Mouse (Mus musculus) testis, adult 2 months (tissue): ENCODE data around the gene Trir. TPM values are rescaled to one million over a fixed set of nuclear protein-coding genes. Genes with fewer than 3 reads are reported as not detected.

Source experiments
- H3K27ac ChIP-seq: fragments of 200-500 bp; 2 replicates; pipeline ENCODE4 v1.5.1; 2012; ENCODE audit warnings: low read depth, low read length; ENCODE audit not compliant: control insufficient read depth, insufficient read depth
- H3K27me3 ChIP-seq: fragments of 200-500 bp; 2 replicates; pipeline ENCODE4 v1.6.1; 2012; ENCODE audit warnings: mild to moderate bottlenecking, low read length, moderate library complexity; ENCODE audit not compliant: control insufficient read depth, insufficient read depth
- H3K36me3 ChIP-seq: fragments of 200-500 bp; 2 replicates; pipeline ENCODE4 v1.6.1; 2012; ENCODE audit warnings: mild to moderate bottlenecking, low read length; ENCODE audit not compliant: control insufficient read depth, insufficient read depth
- H3K4me1 ChIP-seq: fragments of 200-500 bp; 2 replicates; pipeline ENCODE4 v1.6.1; 2012; ENCODE audit warnings: low read length; ENCODE audit not compliant: control insufficient read depth, insufficient read depth
- H3K4me3 ChIP-seq: fragments of 200-500 bp; 2 replicates; pipeline ENCODE4 v1.5.1; 2012; ENCODE audit warnings: low read depth, mild to moderate bottlenecking, low read length, moderate library complexity, mixed read lengths; ENCODE audit not compliant: control insufficient read depth
- CTCF ChIP-seq: fragments of 200-500 bp; IDR thresholded peaks from 2 replicates; pipeline ENCODE4 v1.5.1; 2012; ENCODE audit warnings: low read depth, mild to moderate bottlenecking, inconsistent platforms, low read length, moderate library complexity; ENCODE audit not compliant: control insufficient read depth, insufficient read depth, insufficient replicate concordance
- POLR2A ChIP-seq: fragments of 200-500 bp; IDR thresholded peaks from 2 replicates; pipeline ENCODE4 v1.6.1; 2012; ENCODE audit warnings: low read depth, mild to moderate bottlenecking, inconsistent platforms, low read length, moderate library complexity; ENCODE audit not compliant: control insufficient read depth
- polyA plus RNA-seq: library from polyadenylated mRNA; depleted of rRNA; stranded (reverse); fragments of >200 nt; gene quantifications from 2 replicates; pipeline ENCODE4 v1.2.3, GENCODE M21; 2012

Gene Trir
- polyA plus RNA-seq, 1 experiment: 82.1 TPM

GRCm38 (mm10) chr8:84995680-84996079 lies 30.9 kb upstream of the Trir start:
- H3K27me3 ChIP-seq: no peaks in the 10 kb centered on the region
- H3K36me3 ChIP-seq: no peaks in the 10 kb centered on the region
- TF ChIP-seq CTCF (no peak), POLR2A (peak; percentile 63; the same call in 1 of the 2 replicates)
- H3K4me3 ChIP-seq: peak overlapping the region; percentile 77
- H3K4me1 ChIP-seq: peaks cover 23% of the 10 kb centered on the region
- H3K27ac ChIP-seq: no peak overlapping the region; the same call in 1 of the 2 replicates

DNA sequence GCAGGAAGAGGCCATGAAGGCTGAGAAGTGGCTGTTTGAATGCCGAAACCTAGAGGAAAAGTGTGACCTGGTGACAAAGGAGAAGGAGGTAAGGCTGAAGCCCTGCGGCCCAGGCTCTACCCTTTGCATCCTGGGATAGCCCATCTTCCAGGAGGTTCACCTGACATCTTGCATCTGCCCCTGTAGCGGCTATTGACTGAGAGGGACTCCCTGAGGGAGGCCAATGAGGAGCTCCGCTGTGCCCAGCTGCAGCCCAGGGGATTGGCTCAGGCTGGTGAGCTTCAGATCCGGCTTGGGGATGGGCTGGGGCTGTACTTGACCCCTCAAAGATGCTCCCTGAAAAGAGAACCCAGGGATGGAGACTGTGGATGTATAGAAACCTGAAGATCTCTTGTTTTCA lies 29.6 kb upstream of the Trir start:
- no peak overlapping the region for H3K27ac ChIP-seq

GRCm38 (mm10) chr8:84997649-84998295 lies 28.9 kb upstream of the Trir start:
- Histone ChIP-seq H3K36me3 (no peaks in the 10 kb centered on the region), H3K4me1 (peaks cover 16% of the 10 kb centered on the region), H3K27ac (no peak overlapping the region), H3K27me3 (no peaks in the 10 kb centered on the region), H3K4me3 (peak overlapping the region; percentile 56)
- peak; percentile 87; the same call in 1 of the 2 replicates for TF ChIP-seq CTCF
- TF ChIP-seq POLR2A: no peak

More for the DNA sequence above, 29.6 kb upstream of the Trir start:
- no peak for TF ChIP-seq CTCF
- no peak for TF ChIP-seq POLR2A
- H3K36me3 ChIP-seq: no peaks in the 10 kb centered on the region
- H3K27me3 ChIP-seq: no peaks in the 10 kb centered on the region
- peak overlapping the region; percentile 56 for H3K4me3 ChIP-seq
- peaks cover 16% of the 10 kb centered on the region for H3K4me1 ChIP-seq

DNA sequence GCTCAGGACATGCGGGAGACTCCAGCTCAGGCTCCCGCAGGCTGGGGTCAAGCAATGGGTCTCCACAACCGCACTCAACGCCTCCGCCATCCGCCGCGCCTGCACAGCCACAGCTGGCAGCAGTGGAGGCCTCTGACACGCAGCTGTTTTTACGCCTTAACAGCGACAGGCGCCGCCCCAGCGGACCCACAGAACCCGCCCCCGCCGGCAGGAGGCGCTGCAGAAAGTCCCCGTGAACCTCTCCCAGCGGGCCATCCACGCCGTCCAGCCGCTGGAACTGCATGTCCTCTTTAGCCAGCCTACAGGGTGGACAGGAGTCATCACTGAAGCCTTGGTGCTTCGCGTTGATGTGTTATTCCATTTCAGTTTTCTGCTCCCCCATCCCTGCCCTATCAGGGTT lies 18.9 kb upstream of the Trir start:
- Histone ChIP-seq H3K4me3 (peak overlapping the region; percentile 66), H3K4me1 (peaks cover 13% of the 10 kb centered on the region), H3K27ac (no peak overlapping the region), H3K27me3 (no peaks in the 10 kb centered on the region), H3K36me3 (no peaks in the 10 kb centered on the region)
- peak; percentile 77 for TF ChIP-seq CTCF
- TF ChIP-seq POLR2A: no peak

- no peak for TF ChIP-seq POLR2A
- TF ChIP-seq CTCF: no peak
- no peaks in the 10 kb centered on the region for H3K27me3 ChIP-seq
- H3K4me1 ChIP-seq: peaks cover 16% of the 10 kb centered on the region
- H3K4me3 ChIP-seq: no peak overlapping the region
- no peak overlapping the region for H3K27ac ChIP-seq
- H3K36me3 ChIP-seq: no peaks in the 10 kb centered on the region
Observed at GRCm38 (mm10) chr8:85011242-85011641, 15.4 kb upstream of the Trir start.

DNA sequence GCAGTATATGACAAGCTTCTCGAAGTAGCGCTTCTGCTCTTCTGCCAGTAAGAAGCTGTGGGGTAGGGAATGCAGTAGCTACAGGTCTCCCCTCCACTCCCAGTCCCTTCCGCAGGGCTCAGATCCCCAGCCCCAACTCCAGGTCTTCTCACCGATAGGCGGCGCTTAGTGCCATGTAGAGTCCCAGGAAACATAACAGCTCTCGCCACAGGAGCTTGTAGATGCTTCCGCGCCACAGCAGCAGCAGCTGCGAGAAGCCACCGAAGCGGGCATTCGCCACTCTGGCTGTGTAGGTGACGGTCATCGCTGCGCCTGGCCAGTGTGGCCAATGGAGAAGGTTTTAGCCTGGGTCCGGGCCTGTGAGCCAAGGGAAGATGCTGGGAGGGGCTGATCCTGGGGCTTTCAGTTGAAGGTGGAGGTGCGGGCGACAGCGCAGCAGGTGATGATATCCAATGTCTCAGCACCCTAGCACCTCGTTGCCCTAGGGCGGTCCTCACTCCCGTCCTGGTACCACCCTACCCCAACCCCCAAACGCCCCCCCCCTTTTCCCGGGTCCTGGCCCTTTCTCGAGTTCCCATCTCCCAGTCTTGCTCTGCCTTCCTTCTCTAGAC lies 13.3 kb upstream of the Trir start:
- H3K4me3 ChIP-seq: peak overlapping the region; percentile 69
- H3K27ac ChIP-seq: no peak overlapping the region
- H3K4me1 ChIP-seq: peaks cover 9% of the 10 kb centered on the region
- H3K27me3 ChIP-seq: no peaks in the 10 kb centered on the region
- TF ChIP-seq CTCF (peak; percentile 29; the same call in 1 of the 2 replicates), POLR2A (no peak)
- H3K36me3 ChIP-seq: no peaks in the 10 kb centered on the region

DNA sequence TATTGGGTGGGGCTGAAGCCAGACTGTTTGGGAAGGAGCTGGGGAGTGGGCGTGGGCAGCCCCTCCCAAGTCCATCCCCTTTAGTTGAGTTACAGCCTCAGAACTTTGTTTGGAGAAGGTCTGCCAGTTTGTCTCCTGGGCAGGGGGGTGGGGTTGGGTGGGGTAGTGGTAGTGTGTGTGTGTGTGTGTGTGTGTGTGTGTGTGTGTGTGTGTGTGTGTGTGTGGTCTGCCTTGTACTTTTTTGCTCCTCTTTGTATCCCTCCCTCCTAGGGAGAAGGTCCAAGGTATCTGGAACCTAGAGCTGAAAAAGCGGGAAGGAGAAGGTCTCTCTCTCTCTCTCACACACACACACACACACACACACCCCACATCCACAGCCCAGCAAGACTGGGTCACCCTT lies 12.2 kb upstream of the Trir start, which contains the start of gene Best2:
Gene Best2, minus strand, starts transcription at position 101 of the 400 bp plus-strand sequence.
- Histone ChIP-seq H3K36me3 (no peaks in the 10 kb centered on the region), H3K4me1 (peaks cover 9% of the 10 kb centered on the region), H3K4me3 (peak within 1 kb of the TSS; percentile 69), H3K27ac (no peak within 1 kb of the TSS), H3K27me3 (no peaks in the 10 kb centered on the region)
- no peak for TF ChIP-seq POLR2A
- no peak for TF ChIP-seq CTCF
